Mouse (Mus musculus) layer of hippocampus, postnatal 10 days (tissue): ENCODE results near the gene Olfr1262. TPM values are rescaled to one million over a fixed set of nuclear protein-coding genes. Genes with fewer than 3 reads are reported as not detected.

Source experiments
- DNase-seq, 2 experiments: peaks; one replicate each; pipeline ENCODE4 v3.0.0; 2021; ENCODE audit warnings: low spot score in 2 of 2
- long read RNA-seq: library from polyadenylated mRNA; stranded (forward); transcript quantifications from one replicate; pipeline ENCODE4 v2.0.0, GENCODE M21; 2023
- total RNA-seq, 2 experiments: library from RNA; stranded (reverse); gene quantifications; 2 replicates each; pipeline ENCODE4 v1.2.3; 2021

Gene Olfr1262
- total RNA-seq, result not detected
- long read RNA-seq, result 0 reads

DNA sequence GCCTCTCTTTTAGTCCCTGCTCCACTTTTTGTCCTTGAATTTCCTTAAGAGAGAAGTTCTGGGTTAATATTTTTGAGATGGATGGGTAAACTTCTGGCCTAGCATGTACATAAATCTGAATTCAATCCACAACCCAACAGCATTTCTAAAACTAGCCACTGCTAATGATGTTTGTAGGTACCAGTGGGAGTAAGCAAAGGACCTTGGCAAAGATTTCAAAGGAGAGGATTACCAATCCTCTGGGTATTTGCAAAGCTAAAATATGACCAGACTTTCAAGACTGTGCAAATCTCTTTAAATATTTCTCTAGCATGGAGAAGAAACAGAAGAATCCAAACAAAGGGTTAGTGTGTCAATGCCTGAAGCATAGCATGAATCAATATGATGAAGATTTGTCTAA lies at the start of gene Olfr1262:
Gene Olfr1262, plus strand, starts transcription at position 301 of the 400 bp plus-strand sequence.
- no peak for DNase-seq

DNA sequence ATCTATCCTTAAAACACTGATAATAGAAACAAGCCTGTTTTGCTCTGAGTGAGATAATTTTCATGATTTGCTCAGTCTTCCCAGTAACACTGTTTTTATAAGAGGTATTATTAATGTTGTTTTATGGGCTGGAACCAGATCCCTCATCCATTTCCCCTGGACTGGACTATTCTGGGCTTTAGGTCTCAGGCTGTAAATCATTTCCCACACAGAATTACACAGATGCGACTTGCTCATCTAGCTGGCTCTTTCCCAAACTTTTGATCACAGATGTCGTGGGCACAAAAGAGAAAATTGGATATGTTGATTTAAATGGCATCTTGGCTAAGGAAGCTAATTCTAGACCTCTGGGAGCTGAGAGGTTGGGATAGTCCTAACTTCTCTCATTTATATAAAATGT lies 25.8 kb upstream of the Olfr1262 start, which contains the start of gene Olfr1260:
Gene Olfr1260, plus strand, starts transcription at position 157 of the 400 bp plus-strand sequence.
- no peak for DNase-seq

GRCm38 (mm10) chr2:89977709-89978108 lies 22.2 kb upstream of the Olfr1262 start:
- DNase-seq, result no peak

GRCm38 (mm10) chr2:89990921-89991320 lies 9.0 kb upstream of the Olfr1262 start, which contains the start of gene Olfr1261:
TSS of gene Olfr1261 (plus strand) at chr2:89991221.
- DNase-seq, result no peak

DNA sequence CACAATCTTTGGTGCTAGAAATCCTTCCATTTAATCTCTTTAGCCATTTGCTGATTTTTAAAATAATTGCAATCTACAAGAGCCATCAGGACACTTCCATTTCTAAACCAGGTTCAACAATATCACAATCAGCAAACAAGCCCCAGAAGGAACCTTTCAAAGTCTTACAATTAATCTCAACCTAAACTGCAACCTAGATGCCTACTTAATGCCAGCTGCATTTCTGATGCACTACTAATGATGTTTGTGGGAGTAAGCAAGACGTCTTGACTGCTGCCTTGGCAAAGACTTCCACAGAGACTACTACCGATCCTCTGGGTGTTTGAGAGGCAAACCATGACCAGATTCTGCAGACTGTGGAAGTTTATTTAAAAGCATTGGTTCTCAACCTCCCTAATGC lies 11.9 kb downstream of the Olfr1262 start, which contains the start of gene Olfr1263:
Gene Olfr1263, plus strand, starts transcription at position 301 of the 400 bp plus-strand sequence.
- no peak for DNase-seq

DNA sequence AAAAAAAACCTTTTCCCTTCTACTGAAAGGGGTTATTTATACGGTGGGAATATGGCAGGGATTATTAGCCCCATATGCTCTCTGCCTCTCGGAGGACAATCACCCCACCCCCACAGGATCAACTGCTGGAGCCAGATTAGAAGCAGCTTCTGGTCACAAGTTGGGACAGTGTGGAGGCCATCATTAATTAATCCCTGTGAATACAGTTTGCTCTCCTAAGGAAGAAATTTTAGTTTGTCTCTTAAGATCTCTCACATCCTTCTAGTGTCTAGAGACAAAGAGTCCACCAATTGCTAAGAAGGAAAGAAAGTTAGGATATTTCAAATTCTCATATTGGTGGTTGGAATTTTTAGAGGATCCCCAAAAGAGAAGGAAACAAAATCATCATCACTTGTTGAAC lies 25.5 kb downstream of the Olfr1262 start, which contains the start of gene Olfr1264:
Gene Olfr1264, minus strand, starts transcription at position 101 of the 400 bp plus-strand sequence.
- DNase-seq, result no peak

- no peak for DNase-seq
Measured at GRCm38 (mm10) chr2:90035037-90035436, 35.1 kb downstream of the Olfr1262 start, which contains the start of gene Olfr1265. TSS of gene Olfr1265 (plus strand) at chr2:90035337.

Other genes starting within 250 kb of the Olfr1262 start
- gene Olfr1253, start 243.1 kb upstream of the Olfr1262 start, total RNA-seq, result not detected
- not detected for gene Olfr1254, start 206.5 kb upstream of the Olfr1262 start, total RNA-seq
- not detected for gene Olfr1255, start 188.1 kb upstream of the Olfr1262 start, total RNA-seq
- gene Olfr1256, start 158.6 kb upstream of the Olfr1262 start, total RNA-seq, result not detected
- not detected for gene Olfr48, start 151.9 kb upstream of the Olfr1262 start, total RNA-seq
- not detected for gene Olfr1257, start 121.7 kb upstream of the Olfr1262 start, total RNA-seq
- gene Olfr1258, start 72.8 kb upstream of the Olfr1262 start, total RNA-seq, result not detected
- not detected for gene Olfr1259, start 51.5 kb upstream of the Olfr1262 start, total RNA-seq
- gene Olfr1260, start 25.8 kb upstream of the Olfr1262 start, total RNA-seq, result not detected
- gene Olfr1261, start 8.9 kb upstream of the Olfr1262 start, total RNA-seq, result not detected
- gene Olfr1263, start 12.0 kb downstream of the Olfr1262 start, total RNA-seq, result not detected
- not detected for gene Olfr1264, start 25.4 kb downstream of the Olfr1262 start, total RNA-seq
- gene Olfr1265, start 35.2 kb downstream of the Olfr1262 start, total RNA-seq, result not detected
- gene Olfr140, start 63.4 kb downstream of the Olfr1262 start, total RNA-seq, result not detected
- not detected for gene Olfr1269, start 121.3 kb downstream of the Olfr1262 start, total RNA-seq
- not detected for gene Olfr32, start 142.2 kb downstream of the Olfr1262 start, total RNA-seq
- gene Olfr1270, start 152.9 kb downstream of the Olfr1262 start, total RNA-seq, result not detected
- not detected for gene Olfr1506, start 224.3 kb downstream of the Olfr1262 start, total RNA-seq